Mouse (Mus musculus): Measurements from ENCODE around the gene Gm20509. TPM values are rescaled to one million over a fixed set of nuclear protein-coding genes. Genes with fewer than 3 reads are reported as not detected.

Gene Gm20509
- polyA plus RNA-seq (2012; rRNA removed), result not detected in 2 replicates

DNA sequence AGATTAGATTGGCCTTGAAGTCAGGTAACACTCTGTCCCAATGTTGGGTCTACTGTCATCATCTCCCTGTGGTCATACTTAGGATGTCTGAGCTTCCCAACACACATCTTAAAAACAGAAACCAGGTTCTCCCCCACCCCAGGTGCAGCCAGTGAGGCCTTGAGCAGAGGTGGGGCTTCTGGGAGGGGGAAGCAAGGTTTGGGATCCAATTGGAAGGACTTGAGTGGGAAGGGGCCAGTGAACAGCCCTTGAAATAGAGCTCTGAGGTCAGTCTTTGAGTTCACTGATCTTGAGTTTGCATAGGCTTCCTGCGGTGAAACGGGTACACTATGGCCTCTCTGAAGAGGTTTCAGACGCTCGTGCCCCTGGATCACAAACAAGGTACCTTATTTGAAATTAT, at the start of gene Gm20509:
Gene Gm20509 (plus strand): TSS at position 290 of the 400 bp plus-strand sequence.
- 97% methylated on average over 4 of the region's 4 CpGs for whole genome bisulfite sequencing
- peak within 1 kb of the TSS; percentile 59 for H3K4me3 ChIP-seq (ENCODE audit: low read depth, low read length)
- H3K27ac ChIP-seq (ENCODE audit: insufficient read depth, low read depth, low read length), result no peak within 1 kb of the TSS
- no peaks in the 10 kb centered on the region for H3K27me3 ChIP-seq (ENCODE audit: control insufficient read depth, insufficient read depth, low read length)
- no peaks in the 10 kb centered on the region for H3K36me3 ChIP-seq (ENCODE audit: control insufficient read depth, insufficient read depth, low read length)
- H3K4me1 ChIP-seq (ENCODE audit: control insufficient read depth, insufficient read depth, insufficient read length, low read length), result peaks cover 13% of the 10 kb centered on the region
- TF ChIP-seq POLR2A (IDR thresholded peaks at IDR 0.05; ENCODE audit: low read depth, low read length), result no peak
- no peak for TF ChIP-seq CTCF (IDR thresholded peaks at IDR 0.05; ENCODE audit: extremely low read depth, insufficient read length, insufficient replicate concordance, low read depth, low read length)

DNA sequence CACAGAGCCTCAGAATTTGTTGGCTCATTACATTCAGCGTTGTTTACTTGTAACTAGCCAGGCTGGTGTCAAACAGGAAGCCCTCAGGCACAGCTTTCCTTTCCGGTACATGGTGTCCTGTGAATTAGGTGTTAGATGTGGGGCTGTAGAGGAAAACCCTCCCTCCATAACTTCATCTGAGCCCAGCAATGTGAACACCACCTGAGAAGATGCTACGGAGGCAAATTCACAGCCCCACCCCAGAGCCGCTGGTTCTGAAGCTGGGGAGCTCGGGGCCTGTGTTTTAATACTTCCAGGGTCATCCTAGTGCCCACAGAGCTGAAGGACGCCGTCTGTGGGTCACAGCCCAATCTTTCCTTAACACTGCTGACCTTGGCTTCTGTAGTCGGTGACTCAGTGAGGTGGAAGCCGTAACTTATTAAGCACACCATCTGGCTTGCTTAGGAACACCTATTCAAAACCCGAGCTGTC, 46.8 kb upstream of the Gm20509 start:
- Histone ChIP-seq H3K27me3 (ENCODE audit: control insufficient read depth, insufficient read depth, low read length) (no peaks in the 10 kb centered on the region), H3K27ac (ENCODE audit: insufficient read depth, low read depth, low read length) (peak overlapping the region; percentile 11), H3K4me3 (ENCODE audit: low read depth, low read length) (no peak overlapping the region), H3K36me3 (ENCODE audit: control insufficient read depth, insufficient read depth, low read length) (no peaks in the 10 kb centered on the region), H3K4me1 (ENCODE audit: control insufficient read depth, insufficient read depth, insufficient read length, low read length) (peaks cover 5% of the 10 kb centered on the region)
- TF ChIP-seq CTCF (IDR thresholded peaks at IDR 0.05; ENCODE audit: extremely low read depth, insufficient read length, insufficient replicate concordance, low read depth, low read length), result no peak
- TF ChIP-seq POLR2A (IDR thresholded peaks at IDR 0.05; ENCODE audit: low read depth, low read length), result no peak
- WGBS, result 33% methylated on average over 10 of the region's 10 CpGs

DNA sequence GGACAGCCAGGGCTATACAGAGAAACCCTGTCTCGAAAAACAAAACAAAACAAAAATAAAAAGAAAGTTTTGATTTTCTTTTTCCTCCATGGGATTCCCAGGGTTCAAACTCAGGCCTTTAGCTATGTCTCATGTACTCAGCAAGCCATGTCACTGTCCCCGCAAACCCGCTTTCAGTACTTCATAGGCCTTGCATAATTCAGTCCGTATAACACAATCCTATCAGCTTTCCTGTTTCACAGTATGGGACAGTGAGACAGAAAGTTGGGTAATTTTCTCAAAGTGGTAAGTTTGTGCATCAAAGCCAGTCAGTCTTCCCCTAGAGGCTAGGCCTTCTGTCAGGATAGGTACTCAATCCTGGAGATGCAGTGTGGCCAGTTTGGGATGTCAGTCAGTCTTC, 43.0 kb upstream of the Gm20509 start:
- TF ChIP-seq CTCF (IDR thresholded peaks at IDR 0.05; ENCODE audit: extremely low read depth, insufficient read length, insufficient replicate concordance, low read depth, low read length), result no peak
- no peak for TF ChIP-seq POLR2A (IDR thresholded peaks at IDR 0.05; ENCODE audit: low read depth, low read length)
- Histone ChIP-seq H3K4me1 (ENCODE audit: control insufficient read depth, insufficient read depth, insufficient read length, low read length) (peaks cover 5% of the 10 kb centered on the region), H3K4me3 (ENCODE audit: low read depth, low read length) (no peak overlapping the region), H3K27ac (ENCODE audit: insufficient read depth, low read depth, low read length) (no peak overlapping the region), H3K27me3 (ENCODE audit: control insufficient read depth, insufficient read depth, low read length) (no peaks in the 10 kb centered on the region), H3K36me3 (ENCODE audit: control insufficient read depth, insufficient read depth, low read length) (no peaks in the 10 kb centered on the region)
- WGBS, result 98% methylated on average over 4 of the region's 4 CpGs

DNA sequence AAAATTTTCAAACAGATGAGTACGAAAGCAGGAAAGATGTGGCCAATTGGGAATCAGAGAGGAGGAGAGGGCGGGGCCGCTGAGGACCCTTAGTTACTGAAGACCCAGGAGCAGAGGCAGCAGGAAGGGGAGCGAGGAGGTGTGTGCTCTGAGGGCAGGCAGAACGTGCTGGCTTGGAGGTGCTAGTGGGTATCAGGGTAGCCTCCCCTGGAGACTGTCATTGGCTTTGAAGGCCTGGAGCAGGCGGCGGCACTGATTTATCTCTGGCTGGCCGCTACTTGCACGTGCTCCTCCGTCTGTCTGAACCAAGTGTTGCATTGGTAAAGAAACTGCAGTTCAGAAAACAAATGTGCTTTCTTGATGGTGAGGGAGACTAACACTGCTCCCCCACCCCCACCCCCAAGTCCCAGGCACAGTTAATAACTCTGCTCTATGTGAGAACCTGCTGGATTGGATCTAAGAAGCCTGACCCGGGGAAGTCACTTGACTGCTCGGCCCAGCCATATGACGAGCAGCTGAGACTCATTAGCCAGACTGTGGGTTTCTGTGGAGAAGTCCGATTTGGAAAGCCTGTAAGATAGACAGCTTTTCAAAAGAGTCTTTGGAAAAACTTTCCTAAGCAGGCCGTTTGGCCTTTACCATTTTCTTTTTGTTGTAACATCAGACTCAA, 38.5 kb upstream of the Gm20509 start:
- no peaks in the 10 kb centered on the region for H3K27me3 ChIP-seq (ENCODE audit: control insufficient read depth, insufficient read depth, low read length)
- H3K27ac ChIP-seq (ENCODE audit: insufficient read depth, low read depth, low read length), result no peak overlapping the region
- WGBS, result 76% methylated on average over 15 of the region's 15 CpGs

DNA sequence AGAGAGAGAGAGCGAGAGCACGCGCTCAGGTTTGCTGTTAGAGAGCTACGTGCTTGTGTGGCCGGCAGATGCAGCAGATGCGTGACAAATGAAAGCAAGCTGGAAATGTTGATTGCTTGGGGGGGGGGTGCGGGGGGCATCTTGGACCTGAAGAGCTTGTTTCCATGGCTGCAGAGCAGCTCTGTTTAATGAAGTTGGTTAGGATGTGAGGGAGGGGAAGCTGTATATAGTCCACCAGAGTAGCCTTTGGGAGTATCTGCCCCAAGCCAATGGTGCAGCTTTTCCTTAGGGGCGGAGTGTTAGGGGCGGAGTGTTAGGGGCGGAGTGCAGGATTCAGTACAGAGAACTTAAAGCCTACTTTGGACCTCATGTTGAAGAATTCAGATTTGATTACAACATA, 35.2 kb upstream of the Gm20509 start:
- TF ChIP-seq POLR2A (IDR thresholded peaks at IDR 0.05; ENCODE audit: low read depth, low read length) (no peak), CTCF (IDR thresholded peaks at IDR 0.05; ENCODE audit: extremely low read depth, insufficient read length, insufficient replicate concordance, low read depth, low read length) (no peak)
- Histone ChIP-seq H3K4me1 (ENCODE audit: control insufficient read depth, insufficient read depth, insufficient read length, low read length) (peaks cover 12% of the 10 kb centered on the region), H3K27ac (ENCODE audit: insufficient read depth, low read depth, low read length) (no peak overlapping the region), H3K4me3 (ENCODE audit: low read depth, low read length) (peak overlapping the region; percentile 17; the same call in 1 of the 2 replicates), H3K36me3 (ENCODE audit: control insufficient read depth, insufficient read depth, low read length) (no peaks in the 10 kb centered on the region), H3K27me3 (ENCODE audit: control insufficient read depth, insufficient read depth, low read length) (no peaks in the 10 kb centered on the region)
- 47% methylated on average over 10 of the region's 10 CpGs for whole genome bisulfite sequencing

More for the DNA sequence above, 38.5 kb upstream of the Gm20509 start:
- TF ChIP-seq CTCF (IDR thresholded peaks at IDR 0.05; ENCODE audit: extremely low read depth, insufficient read length, insufficient replicate concordance, low read depth, low read length), result no peak
- TF ChIP-seq POLR2A (IDR thresholded peaks at IDR 0.05; ENCODE audit: low read depth, low read length), result no peak
- Histone ChIP-seq H3K36me3 (ENCODE audit: control insufficient read depth, insufficient read depth, low read length) (no peaks in the 10 kb centered on the region), H3K4me3 (ENCODE audit: low read depth, low read length) (no peak overlapping the region), H3K4me1 (ENCODE audit: control insufficient read depth, insufficient read depth, insufficient read length, low read length) (peaks cover 7% of the 10 kb centered on the region)

DNA sequence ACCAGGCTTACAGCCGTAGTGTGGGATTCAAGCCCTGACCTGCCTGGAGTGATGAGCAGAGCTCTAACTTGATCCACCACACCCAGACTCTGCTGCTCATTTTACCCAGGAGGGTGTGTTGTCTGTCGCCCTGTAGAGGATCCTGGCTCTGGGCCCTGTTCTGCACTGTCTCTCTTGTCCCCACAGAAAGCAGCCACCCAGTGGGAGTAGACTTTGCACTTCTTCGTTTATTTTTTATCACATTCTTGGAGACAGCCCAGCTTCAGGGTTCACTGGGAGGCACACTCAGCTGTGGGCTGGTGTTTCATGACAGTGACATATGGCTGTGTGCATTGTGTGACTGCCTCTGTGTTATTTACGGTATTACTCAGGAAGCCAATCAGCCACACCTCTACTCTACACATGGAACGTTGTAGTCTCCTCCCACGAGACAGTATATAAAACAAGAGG, 34.0 kb upstream of the Gm20509 start:
- no peaks in the 10 kb centered on the region for H3K27me3 ChIP-seq (ENCODE audit: control insufficient read depth, insufficient read depth, low read length)
- TF ChIP-seq POLR2A (IDR thresholded peaks at IDR 0.05; ENCODE audit: low read depth, low read length) (no peak), CTCF (IDR thresholded peaks at IDR 0.05; ENCODE audit: extremely low read depth, insufficient read length, insufficient replicate concordance, low read depth, low read length) (0 out of 2 replicates have a peak, but pooled peaks have one; percentile 1)
- H3K4me1 ChIP-seq (ENCODE audit: control insufficient read depth, insufficient read depth, insufficient read length, low read length), result peaks cover 15% of the 10 kb centered on the region
- H3K36me3 ChIP-seq (ENCODE audit: control insufficient read depth, insufficient read depth, low read length), result no peaks in the 10 kb centered on the region
- no peak overlapping the region for H3K4me3 ChIP-seq (ENCODE audit: low read depth, low read length)
- peak overlapping the region; percentile 74 for H3K27ac ChIP-seq (ENCODE audit: insufficient read depth, low read depth, low read length)
- WGBS, result 8% methylated on average over 6 of the region's 6 CpGs

DNA sequence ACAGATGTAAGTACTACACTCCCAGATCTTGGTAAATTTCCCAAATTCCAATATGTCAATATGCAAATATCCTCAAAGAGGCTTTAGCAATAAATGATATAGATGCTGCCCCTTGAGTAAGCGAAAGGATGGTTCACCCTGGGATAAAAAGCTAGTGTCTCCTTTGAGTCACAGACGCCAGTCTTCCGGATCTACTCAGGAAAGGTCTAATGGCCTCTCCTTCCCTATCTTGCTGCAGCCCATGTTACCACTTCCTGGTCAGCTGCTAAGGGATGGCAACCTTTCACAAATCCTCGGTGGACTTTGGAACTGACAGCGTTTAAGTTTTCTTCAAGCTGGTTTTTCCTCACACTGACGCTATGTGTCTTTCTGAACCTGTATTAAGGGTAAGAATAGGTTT, 33.6 kb upstream of the Gm20509 start:
- 21% methylated on average over 6 of the region's 6 CpGs for WGBS
- H3K4me1 ChIP-seq (ENCODE audit: control insufficient read depth, insufficient read depth, insufficient read length, low read length), result peaks cover 15% of the 10 kb centered on the region
- no peaks in the 10 kb centered on the region for H3K36me3 ChIP-seq (ENCODE audit: control insufficient read depth, insufficient read depth, low read length)
- peak overlapping the region; percentile 74 for H3K27ac ChIP-seq (ENCODE audit: insufficient read depth, low read depth, low read length)
- no peak overlapping the region for H3K4me3 ChIP-seq (ENCODE audit: low read depth, low read length)
- H3K27me3 ChIP-seq (ENCODE audit: control insufficient read depth, insufficient read depth, low read length), result no peaks in the 10 kb centered on the region
- TF ChIP-seq POLR2A (IDR thresholded peaks at IDR 0.05; ENCODE audit: low read depth, low read length) (no peak), CTCF (IDR thresholded peaks at IDR 0.05; ENCODE audit: extremely low read depth, insufficient read length, insufficient replicate concordance, low read depth, low read length) (no peak)
